Mouse (Mus musculus) adrenal gland, postnatal 10 days (tissue): ENCODE results near the gene Lce1c. TPM values are rescaled to one million over a fixed set of nuclear protein-coding genes. Genes with fewer than 3 reads are reported as not detected.
A peak's percentile ranks its signal among the peaks of the same experiment; 100 is the strongest.

Experiments used
- DNase-seq: peaks from one replicate; pipeline ENCODE4 v3.0.0; 2021; ENCODE audit warnings: mixed read lengths
- long read RNA-seq, 2 experiments: library from polyadenylated mRNA; stranded (forward); transcript quantifications; one replicate each; pipeline ENCODE4 v2.0.0; 2021
- total RNA-seq, 2 experiments: library from RNA; stranded (reverse); gene quantifications; 2 replicates each; pipeline ENCODE4 v1.2.3; 2021

The Lce1c gene
- not detected for total RNA-seq
- long read RNA-seq, experiment 1: 0 reads
- long read RNA-seq, experiment 2: 0 reads

DNA sequence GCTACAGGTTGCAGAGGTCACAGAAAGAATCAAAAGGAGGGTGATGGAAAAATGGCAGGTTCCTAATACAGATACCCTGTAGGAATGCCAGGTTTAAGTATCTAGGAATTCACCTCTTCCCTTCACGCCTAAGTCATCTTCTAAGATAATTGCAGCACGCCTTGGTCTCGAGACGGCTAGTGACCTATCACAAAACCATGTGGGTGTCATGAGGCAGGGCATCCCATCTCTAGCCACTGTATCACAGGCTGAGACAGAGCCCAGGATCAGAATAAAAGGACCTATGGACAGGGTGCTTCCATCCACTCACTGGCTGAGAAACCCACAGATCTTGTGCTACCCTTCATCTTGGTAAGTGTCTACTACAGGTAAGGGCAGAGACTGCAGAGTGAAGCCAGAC, at the start of gene Lce1c:
Gene Lce1c (plus strand): TSS at position 301 of the 400 bp plus-strand sequence.
- no peak for DNase-seq

DNA sequence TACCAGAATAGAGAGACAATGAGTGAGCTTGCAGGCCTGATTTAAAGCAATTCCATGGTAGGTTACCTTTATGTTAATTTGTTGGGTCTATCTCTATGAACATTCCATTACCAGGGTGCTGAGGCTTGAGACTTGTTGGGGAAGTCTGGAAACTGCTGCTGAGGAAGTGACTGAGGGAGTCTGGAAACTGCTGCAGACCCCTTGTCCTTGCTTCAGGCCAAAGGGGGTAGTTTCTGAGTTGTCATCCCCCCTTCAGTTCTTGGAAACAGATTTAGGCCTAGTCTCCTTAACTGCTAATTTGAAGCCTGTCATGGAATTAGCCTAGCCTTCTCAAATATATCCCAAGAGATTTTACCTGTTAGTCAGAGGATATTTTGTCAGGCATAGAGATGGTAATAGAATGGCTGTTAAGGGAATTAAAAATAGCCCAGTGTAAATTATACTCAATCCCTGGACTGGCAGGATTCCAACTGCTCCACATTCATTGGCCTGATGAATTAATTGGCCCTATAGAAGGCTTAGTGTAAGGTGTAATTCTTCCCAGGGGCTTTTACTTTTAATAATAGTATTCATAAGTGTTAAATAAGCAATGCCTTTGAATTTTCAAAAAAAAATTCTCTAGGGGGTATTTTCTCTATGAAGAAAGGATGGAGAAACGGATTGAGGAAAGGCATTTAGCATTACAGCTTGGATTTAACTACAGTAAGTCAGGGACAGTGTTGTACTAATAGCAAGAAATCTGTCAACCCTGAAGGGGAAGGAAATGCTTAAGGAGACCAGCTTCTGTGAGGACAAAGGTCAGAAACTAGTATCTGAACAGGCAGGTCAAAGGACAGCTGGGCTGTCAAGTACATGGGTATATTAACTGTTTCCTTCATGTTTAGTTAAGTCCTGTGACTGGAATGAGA, 41.0 kb upstream of the Lce1c start:
- no peak for DNase-seq

DNA sequence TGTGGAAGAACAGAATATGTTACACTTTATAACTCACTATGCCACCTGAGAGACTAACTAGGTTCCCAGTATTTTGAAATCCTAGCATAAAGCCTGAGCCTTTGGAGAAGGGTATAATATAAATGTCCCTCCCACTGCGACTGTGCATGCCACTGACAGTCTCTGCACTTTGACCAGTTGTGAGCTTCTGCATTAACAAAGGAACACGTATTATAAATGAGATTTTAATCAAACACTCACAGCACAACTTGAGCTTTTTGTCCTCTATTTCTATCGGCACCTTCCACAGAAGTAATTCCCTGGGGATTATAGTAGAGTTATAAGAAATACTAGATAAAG, 40.4 kb upstream of the Lce1c start:
- no peak for DNase-seq

DNA sequence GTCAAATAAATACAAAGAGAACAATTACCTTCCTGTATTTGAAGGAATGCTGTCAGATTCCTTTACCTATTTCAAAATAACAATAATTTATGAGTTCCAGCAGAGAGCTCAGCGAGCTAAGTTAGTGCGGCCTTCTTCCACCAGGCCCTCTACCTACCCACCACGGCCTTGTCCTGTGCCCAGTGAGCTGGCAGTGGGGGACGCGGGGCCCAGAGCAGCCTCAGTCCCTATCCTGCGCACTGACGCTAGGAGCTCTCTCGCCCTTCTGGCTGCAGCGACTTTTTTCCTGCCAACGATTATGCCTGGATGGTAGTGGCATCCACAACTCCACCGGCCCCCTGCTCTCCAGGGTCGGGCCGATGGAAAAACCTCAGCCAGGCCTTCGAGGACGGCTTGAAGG, 39.2 kb upstream of the Lce1c start:
- DNase-seq: no peak

DNA sequence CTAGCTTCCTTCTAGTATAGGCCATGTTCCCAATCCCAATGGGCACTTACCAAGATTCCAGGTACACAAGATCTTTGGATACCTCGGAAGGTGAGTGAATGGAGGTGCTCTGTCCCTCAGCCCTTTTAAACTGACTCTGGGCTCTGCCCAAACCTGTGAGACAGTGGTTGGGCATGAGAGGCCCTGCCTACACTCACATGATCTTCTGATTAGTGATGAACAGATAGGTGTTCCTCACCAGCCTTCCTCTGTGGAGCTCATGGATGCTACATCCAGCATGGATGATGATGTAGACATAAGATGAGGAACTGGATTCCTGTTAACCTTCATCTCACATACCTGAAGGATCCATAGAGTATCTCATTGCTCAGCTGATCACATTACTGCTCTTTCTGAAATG, 30.8 kb upstream of the Lce1c start, which contains the start of gene Lce1a1:
Gene Lce1a1 (minus strand): TSS at position 101 of the 400 bp plus-strand sequence.
- no peak for DNase-seq

DNA sequence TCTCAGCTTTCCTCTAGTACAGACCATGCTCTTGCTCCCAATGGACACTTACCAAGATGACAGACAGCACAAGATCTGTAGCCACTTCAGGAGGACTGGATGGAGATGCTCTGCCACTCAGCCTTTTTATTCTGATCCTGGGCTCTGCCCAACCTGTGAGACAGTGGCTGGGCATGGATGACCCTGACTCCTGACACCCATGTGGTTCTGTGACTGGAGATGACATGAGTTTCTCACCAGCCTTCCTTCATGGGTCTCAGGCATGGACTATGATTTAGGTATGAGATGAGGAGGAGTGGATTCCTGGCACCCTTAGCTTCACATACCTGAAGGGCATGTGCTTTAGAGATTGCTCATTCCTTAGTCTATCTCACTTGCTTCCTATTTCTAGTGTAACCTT, 22.2 kb upstream of the Lce1c start, which contains the start of gene Lce1b:
Gene Lce1b (minus strand): TSS at position 101 of the 400 bp plus-strand sequence.
- no peak for DNase-seq

DNA sequence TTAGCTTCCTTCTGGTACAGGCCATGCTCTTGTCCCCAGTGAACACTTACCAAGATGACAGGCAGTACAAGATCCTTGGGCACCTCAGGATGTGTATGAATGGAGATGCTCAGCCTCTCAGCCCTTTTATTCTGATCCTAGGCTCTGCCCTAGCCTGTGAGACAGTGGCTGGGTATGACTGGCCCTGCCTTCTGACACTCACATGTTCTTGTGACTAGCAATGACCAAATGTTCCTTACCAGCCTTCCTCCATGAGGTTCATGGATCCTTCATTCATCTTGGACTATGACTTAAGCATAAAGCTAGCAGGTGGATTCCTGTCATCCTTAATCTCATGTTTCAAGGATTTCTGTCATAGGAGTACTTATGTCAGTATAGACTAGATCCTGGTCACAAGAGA, 8.8 kb upstream of the Lce1c start, which contains the start of gene Lce1a2:
Gene Lce1a2 (minus strand): TSS at position 101 of the 400 bp plus-strand sequence.
- DNase-seq: no peak

DNA sequence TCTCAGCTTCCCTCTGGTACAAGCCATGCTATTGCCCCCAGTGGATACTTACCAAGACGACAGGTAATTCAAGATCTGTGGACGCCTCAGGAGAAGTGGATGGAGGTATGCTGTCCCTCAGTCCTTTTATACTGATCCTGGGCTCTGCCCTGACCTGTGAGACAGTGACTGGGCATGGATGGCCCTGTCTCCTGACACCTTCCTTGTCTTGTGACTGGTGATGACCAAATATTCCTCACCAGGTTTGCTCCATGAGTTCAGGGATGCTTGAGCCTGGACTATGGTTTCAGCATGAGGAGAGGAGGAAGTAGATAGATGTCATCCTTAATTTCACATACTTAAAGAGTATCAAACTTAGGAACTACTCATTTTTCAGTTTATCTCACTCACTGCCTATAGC, 8.1 kb downstream of the Lce1c start, which contains the start of gene Lce1d:
Gene Lce1d (minus strand): TSS at position 101 of the 400 bp plus-strand sequence.
- DNase-seq: no peak

DNA sequence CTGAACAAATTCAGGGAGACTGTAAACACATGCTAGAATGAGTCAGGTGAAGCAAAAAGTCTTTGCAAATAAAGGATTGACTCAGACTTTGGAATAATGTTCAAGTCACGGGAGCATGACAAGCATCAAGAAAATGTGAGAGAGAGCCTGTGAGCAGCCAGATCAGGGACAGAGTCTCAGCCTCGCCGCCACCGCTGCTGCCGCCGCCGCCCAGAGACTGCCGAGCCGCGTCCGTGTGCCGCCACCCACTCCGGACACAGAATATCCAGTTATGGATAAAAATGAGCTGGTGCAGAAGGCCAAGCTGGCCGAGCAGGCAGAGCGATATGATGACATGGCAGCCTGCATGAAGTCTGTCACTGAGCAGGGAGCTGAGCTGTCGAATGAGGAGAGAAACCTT, 10.1 kb downstream of the Lce1c start:
- DNase-seq: peak; percentile 40

DNA sequence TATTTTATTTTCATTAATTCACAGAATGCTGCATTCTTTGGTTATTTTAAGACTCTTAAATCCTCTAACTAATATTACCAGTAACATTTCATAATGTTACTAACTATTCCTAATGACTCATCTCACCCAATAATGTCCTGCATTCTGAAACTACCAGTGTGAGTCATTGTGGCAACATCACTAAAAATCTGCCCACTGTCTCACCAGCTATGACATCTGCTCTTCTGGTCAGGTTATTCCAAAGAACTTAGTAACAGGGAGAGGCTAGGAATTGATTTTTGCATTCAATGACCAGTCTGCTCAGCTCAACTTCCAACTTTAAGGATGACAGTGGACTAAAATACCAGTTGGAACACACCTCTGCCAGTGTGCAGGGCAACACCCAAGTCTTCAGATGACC, 12.6 kb downstream of the Lce1c start:
- no peak for DNase-seq

DNA sequence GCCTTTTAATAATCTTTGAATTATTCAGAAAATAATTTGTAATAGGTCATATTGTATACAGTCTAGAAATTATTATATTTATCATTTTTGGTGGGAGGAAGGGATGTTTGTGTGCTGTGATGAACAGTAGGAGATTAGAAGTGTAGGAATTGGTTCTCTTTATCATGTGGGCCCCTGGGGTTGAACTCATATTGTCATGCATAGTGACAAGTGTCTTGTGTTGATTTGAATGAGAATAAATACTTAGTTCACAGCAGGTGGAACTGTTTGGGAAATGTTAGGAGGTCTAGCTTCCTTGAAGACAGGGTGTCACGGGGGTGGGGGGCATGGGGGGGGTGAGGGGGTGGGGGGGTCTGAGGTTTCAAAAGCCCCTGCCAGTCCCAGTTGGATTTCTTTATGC, 15.6 kb downstream of the Lce1c start:
- no peak for DNase-seq

DNA sequence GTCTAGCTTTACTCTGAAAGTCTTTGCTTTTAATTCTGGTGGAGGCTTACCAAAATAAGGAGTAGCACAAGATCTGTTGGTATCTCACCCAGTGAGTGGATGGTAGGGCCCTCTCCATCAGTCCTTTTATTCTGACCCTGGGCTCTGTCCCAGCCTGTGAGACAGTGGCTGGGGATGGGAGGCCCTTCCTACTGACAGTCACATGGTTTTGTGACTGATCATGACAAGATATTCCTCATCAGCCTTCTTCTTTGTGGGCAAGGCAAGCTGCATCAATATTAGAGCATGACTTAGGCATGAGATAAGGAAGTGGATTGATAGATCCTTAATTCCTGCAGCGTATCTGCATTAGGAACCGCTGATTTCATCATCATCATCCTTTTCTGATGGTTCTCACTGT, 29.9 kb downstream of the Lce1c start, which contains the start of gene Lce1e:
Gene Lce1e (minus strand): TSS at position 101 of the 400 bp plus-strand sequence.
- DNase-seq: no peak

DNA sequence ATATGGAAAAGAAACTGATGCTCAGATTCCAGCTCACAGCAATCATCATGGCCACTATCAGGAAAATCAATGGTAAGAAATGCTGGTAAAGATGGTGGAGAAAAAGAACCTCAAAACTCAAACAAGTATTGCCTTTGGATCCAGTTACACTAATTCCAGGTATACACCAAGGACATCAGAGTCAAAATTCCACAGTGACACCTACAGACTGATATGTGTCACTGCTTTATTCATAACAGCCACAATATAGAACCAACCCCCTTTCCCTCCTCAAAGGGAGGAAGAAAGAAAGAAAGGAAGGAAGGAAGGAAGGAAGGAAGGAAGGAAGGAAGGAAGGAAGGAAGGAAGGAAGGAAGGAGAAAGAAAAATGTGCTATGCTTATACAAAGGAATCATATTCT, 36.1 kb downstream of the Lce1c start:
- DNase-seq: no peak

DNA sequence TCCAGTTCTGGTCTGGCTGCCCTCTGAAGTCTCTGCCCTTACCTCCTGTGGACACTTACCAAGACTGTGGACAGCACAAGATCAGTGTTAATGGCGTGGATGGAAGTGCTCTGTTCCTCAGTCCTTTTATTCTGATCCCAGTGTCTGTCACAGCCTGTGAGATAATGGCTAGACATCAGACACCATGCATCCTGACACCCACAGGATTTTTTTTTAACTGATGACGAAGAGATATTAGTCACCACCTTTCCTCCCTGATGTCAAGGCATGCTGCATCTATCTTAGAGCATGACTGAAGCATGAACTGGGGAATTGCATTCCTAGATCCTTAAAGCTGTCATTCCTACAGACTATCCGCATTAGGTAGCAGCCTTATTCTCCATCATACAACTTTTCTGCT, 41.2 kb downstream of the Lce1c start, which contains the start of gene Lce1f:
Gene Lce1f (minus strand): TSS at position 101 of the 400 bp plus-strand sequence.
- no peak for DNase-seq

DNA sequence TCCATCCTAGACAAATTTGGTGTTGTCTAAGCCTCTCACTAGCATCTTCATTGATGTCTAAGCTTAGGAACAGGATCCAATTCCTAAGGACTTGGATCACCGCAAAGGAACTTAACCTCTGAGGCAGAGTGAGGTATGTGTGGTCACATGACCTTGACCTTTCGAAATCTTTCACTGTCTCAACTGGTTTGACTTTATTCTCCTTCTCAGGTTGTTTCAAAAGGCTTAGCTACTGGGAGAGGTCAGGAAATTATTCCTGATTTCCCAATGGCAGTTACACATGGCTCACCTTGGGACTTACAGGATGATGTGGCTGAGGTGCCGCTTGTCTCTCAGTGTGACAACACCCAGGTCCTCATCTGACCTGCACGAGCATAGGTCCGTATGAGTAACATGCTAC, 43.6 kb downstream of the Lce1c start:
- no peak for DNase-seq

Other genes with a start within 250 kb of the Lce1c start
- gene Gm9774, start 249.8 kb upstream of the Lce1c start, total RNA-seq: 10 to 100 TPM in 1 of 2 experiments, 1 to 10 TPM in 1; 8.2 to 10.7 TPM
- not detected for gene Sprr2k, start 246.7 kb upstream of the Lce1c start, total RNA-seq
- gene Sprr1b, start 240.5 kb upstream of the Lce1c start, total RNA-seq: not detected
- gene Sprr3, start 220.5 kb upstream of the Lce1c start, total RNA-seq: not detected
- not detected for gene Sprr1a, start 193.4 kb upstream of the Lce1c start, total RNA-seq
- not detected for gene Sprr4, start 178.8 kb upstream of the Lce1c start, total RNA-seq
- gene 2310046K23Rik, start 144.7 kb upstream of the Lce1c start, total RNA-seq: not detected
- gene Ivl, start 105.5 kb upstream of the Lce1c start, total RNA-seq: not detected
- not detected for gene Smcp, start 90.2 kb upstream of the Lce1c start, total RNA-seq
- gene 2210017I01Rik, start 71.8 kb upstream of the Lce1c start, total RNA-seq: not detected
- not detected for gene Lce6a, start 57.6 kb upstream of the Lce1c start, total RNA-seq
- gene Lce1a1, start 30.9 kb upstream of the Lce1c start, total RNA-seq: not detected
- not detected for gene Lce1b, start 22.3 kb upstream of the Lce1c start, total RNA-seq
- not detected for gene Lce1a2, start 8.9 kb upstream of the Lce1c start, total RNA-seq
- gene Lce1d, start 8.0 kb downstream of the Lce1c start, total RNA-seq: not detected
- not detected for gene Lce1e, start 29.8 kb downstream of the Lce1c start, total RNA-seq
- not detected for gene Lce1f, start 41.1 kb downstream of the Lce1c start, total RNA-seq
- gene Gm38119, start 59.8 kb downstream of the Lce1c start, total RNA-seq: not detected
- not detected for gene Lce1g, start 73.1 kb downstream of the Lce1c start, total RNA-seq
- gene Lce1h, start 85.8 kb downstream of the Lce1c start, total RNA-seq: not detected
- gene Lce1i, start 99.7 kb downstream of the Lce1c start, total RNA-seq: not detected
- gene Lce1j, start 111.3 kb downstream of the Lce1c start, total RNA-seq: not detected
- not detected for gene Lce1k, start 128.6 kb downstream of the Lce1c start, total RNA-seq
- gene Kprp, start 148.0 kb downstream of the Lce1c start, total RNA-seq: not detected
- gene Lce1l, start 172.0 kb downstream of the Lce1c start, total RNA-seq: not detected
- gene 2310050C09Rik, start 191.0 kb downstream of the Lce1c start, total RNA-seq: not detected
- gene Lce3a, start 247.0 kb downstream of the Lce1c start, total RNA-seq: not detected